Mouse (Mus musculus): ENCODE measurements around the gene Senp6.
"Not testable (repeated sequence)": the region's sequence is repeated elsewhere in the genome, so short reads cannot be mapped to it uniquely, and the experiment has no call there.

The Senp6 gene

GRCm38 (mm10) chr9:80084429-80085092, 17.9 kb downstream of the Senp6 start:
- DNase-seq, result no peak

GRCm38 (mm10) chr9:80085665-80086064, 19.0 kb downstream of the Senp6 start:
- no peak for DNase-seq

- not testable (repeated sequence) for DNase-seq
Measured at GRCm38 (mm10) chr9:80086272-80086966, 19.7 kb downstream of the Senp6 start.

- DNase-seq, result no peak
Measured at GRCm38 (mm10) chr9:80089409-80089808, 22.7 kb downstream of the Senp6 start.

- DNase-seq, result no peak
Measured at GRCm38 (mm10) chr9:80096325-80096724, 29.6 kb downstream of the Senp6 start.

- DNase-seq, result no peak
Measured at GRCm38 (mm10) chr9:80145992-80146587, 79.4 kb downstream of the Senp6 start.

- DNase-seq, result no peak
Measured at GRCm38 (mm10) chr9:80149594-80149993, 82.9 kb downstream of the Senp6 start.

GRCm38 (mm10) chr9:80155277-80155676, 88.6 kb downstream of the Senp6 start:
- DNase-seq, result no peak

GRCm38 (mm10) chr9:80156780-80157179, 90.1 kb downstream of the Senp6 start:
- no peak for DNase-seq

GRCm38 (mm10) chr9:80157840-80158465, 91.2 kb downstream of the Senp6 start:
- no peak for DNase-seq

GRCm38 (mm10) chr9:80158937-80159336, 92.2 kb downstream of the Senp6 start:
- DNase-seq, result no peak

- DNase-seq, result no peak
Measured at GRCm38 (mm10) chr9:80161451-80161850, 94.7 kb downstream of the Senp6 start.

- DNase-seq, result no peak
Measured at GRCm38 (mm10) chr9:80163126-80163723, 96.5 kb downstream of the Senp6 start.

- DNase-seq, result no peak
Measured at GRCm38 (mm10) chr9:80164191-80164590, 97.5 kb downstream of the Senp6 start.

GRCm38 (mm10) chr9:80164611-80165474, 98.1 kb downstream of the Senp6 start, which contains the start of gene Myo6:
Gene Myo6 (plus strand): TSS chr9:80165031.
- DNase-seq, result peak; percentile 92 to 97

GRCm38 (mm10) chr9:80165690-80166089, 99.0 kb downstream of the Senp6 start:
- DNase-seq, result no peak

- no peak for DNase-seq
Measured at GRCm38 (mm10) chr9:80166425-80166824, 99.7 kb downstream of the Senp6 start.

- no peak for DNase-seq
Measured at GRCm38 (mm10) chr9:80167089-80167488, 100.4 kb downstream of the Senp6 start.

GRCm38 (mm10) chr9:80169551-80169950, 102.8 kb downstream of the Senp6 start:
- DNase-seq, result no peak

GRCm38 (mm10) chr9:80171241-80171640, 104.5 kb downstream of the Senp6 start:
- no peak for DNase-seq

GRCm38 (mm10) chr9:80172396-80173222, 105.9 kb downstream of the Senp6 start:
- no peak for DNase-seq

Data from cerebellum, adult 18-20 months (tissue).